Mouse (Mus musculus) 416B (cell line): ENCODE measurements around the gene Fam151b.

Experiments used
- DNase-seq: peaks from one replicate; pipeline ENCODE4 v3.0.0; 2011; ENCODE audit warnings: low read depth

The Fam151b gene

GRCm38 (mm10) chr13:92483852-92484463 is at the start of gene Fam151b:
Fam151b (minus strand) TSS chr13:92484015.
- peak; percentile 98 for DNase-seq

- DNase-seq = no peak
These were observed 48.4 kb upstream of the Fam151b start for GRCm38 (mm10) chr13:92532216-92532615.

- no peak for DNase-seq
These were observed 47.4 kb upstream of the Fam151b start for GRCm38 (mm10) chr13:92531237-92531636.

- DNase-seq = peak; percentile 92
These were observed 47.0 kb upstream of the Fam151b start, which contains the start of gene Zfyve16 for GRCm38 (mm10) chr13:92530721-92531211. Zfyve16 (minus strand) TSS chr13:92530868.

GRCm38 (mm10) chr13:92529828-92530720 is 46.3 kb upstream of the Fam151b start:
- peak; percentile 71 for DNase-seq

- no peak for DNase-seq
These were observed 39.5 kb upstream of the Fam151b start for GRCm38 (mm10) chr13:92523178-92523813.

- DNase-seq = no peak
These were observed 21.1 kb upstream of the Fam151b start for GRCm38 (mm10) chr13:92504871-92505270.

GRCm38 (mm10) chr13:92491923-92492322 is 8.1 kb upstream of the Fam151b start:
- DNase-seq = no peak

- no peak for DNase-seq
These were observed 7.0 kb upstream of the Fam151b start for GRCm38 (mm10) chr13:92490817-92491216.

GRCm38 (mm10) chr13:92483348-92483747 is 467 bp downstream of the Fam151b start:
- DNase-seq = peak; percentile 85

GRCm38 (mm10) chr13:92470151-92470550 is 13.7 kb downstream of the Fam151b start:
- DNase-seq = no peak

- no peak for DNase-seq
These were observed 14.4 kb downstream of the Fam151b start for GRCm38 (mm10) chr13:92469381-92469780.

GRCm38 (mm10) chr13:92467891-92468290 is 15.9 kb downstream of the Fam151b start:
- no peak for DNase-seq

- DNase-seq = no peak
These were observed 19.1 kb downstream of the Fam151b start for GRCm38 (mm10) chr13:92464698-92465097.

- DNase-seq = no peak
These were observed 36.9 kb downstream of the Fam151b start for GRCm38 (mm10) chr13:92446872-92447271.

- no peak for DNase-seq
These were observed 43.5 kb downstream of the Fam151b start for GRCm38 (mm10) chr13:92440286-92440685.

GRCm38 (mm10) chr13:92438656-92439055 is 45.2 kb downstream of the Fam151b start:
- DNase-seq = no peak

GRCm38 (mm10) chr13:92427351-92427855 is 56.4 kb downstream of the Fam151b start:
- no peak for DNase-seq

- no peak for DNase-seq
These were observed 57.3 kb downstream of the Fam151b start for GRCm38 (mm10) chr13:92426294-92427051.

GRCm38 (mm10) chr13:92425758-92426264 is 58.0 kb downstream of the Fam151b start, which contains the start of gene Ankrd34b:
Ankrd34b (plus strand) TSS chr13:92425896.
- no peak for DNase-seq

GRCm38 (mm10) chr13:92423711-92424110 is 60.1 kb downstream of the Fam151b start:
- no peak for DNase-seq
